Mouse (Mus musculus) CD4-positive, CD25-positive, alpha-beta regulatory T cell, adult 4 months (primary cell): ENCODE results near the gene Zbtb39. TPM values are rescaled to one million over a fixed set of nuclear protein-coding genes. Genes with fewer than 3 reads are reported as not detected.
"Not testable (repeated sequence)": the region's sequence is repeated elsewhere in the genome, so short reads cannot be mapped to it uniquely, and the experiment has no call there.

Source experiments
- ATAC-seq: one replicate; pipeline ENCODE4 v1.8.0; 2017
- polyA plus RNA-seq, 2 experiments: library from polyadenylated mRNA; unstranded; fragments of 100-300 nt; shearing (Covaris generic); gene quantifications; one replicate each; pipeline ENCODE4 v1.2.1; 2017

Zbtb39 gene
- polyA plus RNA-seq, 2 experiments from 2014 or later, result 0.57 to 0.81 TPM

DNA sequence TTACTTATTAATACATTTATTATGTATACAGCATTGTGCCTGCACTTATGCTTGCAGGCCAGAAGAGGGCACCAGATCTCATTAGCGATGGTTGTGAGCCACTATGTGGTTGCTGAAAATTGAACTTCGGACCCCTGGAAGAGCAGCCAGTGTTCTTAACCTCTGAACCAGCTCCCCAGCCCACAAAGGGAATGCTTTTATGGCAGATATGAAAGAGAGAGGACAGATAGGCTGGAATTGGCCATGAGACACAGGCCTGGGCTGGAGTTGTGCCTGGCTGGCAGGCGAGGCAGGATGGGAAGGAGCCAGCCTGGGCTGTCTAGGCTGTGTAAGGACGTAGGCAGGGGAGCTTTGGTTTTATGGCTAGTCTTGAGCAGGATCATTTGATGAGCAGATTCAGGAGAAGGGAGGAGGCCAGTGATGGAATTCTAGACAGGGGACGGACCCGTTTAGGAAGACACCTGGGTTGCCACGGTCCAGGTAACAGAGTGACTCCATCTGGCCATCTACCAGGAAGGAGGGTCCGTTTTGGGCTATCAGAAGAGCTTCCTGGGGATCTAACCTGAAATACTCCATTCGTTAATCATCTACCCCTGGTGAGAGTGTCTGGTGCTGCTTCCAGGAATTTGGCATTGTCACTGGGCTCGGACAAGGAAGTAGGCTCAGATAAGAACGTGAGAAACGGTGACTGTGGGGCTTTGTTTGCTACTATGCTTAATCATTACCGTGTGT is 1.0 kb upstream of the Zbtb39 start:
- ATAC-seq, result no peak

DNA sequence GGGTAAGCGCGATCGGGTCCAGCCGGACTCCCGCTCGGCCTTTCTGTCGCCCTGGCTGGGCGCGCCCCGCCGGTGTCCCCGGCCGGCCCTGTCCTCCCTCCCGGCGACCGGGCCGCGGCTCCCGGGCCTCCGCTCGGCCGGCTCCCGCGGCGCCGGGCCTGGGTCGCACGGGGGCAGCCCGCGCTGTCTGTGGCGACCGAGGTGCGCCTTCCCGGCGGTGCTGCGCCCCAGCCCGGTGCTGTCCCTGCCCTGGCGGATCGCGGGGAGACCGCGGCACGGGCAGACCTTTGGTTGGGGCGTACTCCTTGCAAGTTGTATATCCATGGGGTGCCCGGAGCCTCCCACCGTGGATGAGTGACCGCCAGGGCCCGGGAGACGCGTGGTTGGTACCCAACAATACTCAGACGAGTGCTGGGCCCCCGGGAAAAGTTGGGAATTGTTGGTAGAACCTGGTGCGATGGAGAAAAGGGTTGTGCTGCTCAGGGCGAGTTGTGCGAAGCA is 373 bp downstream of the Zbtb39 start:
- peak; percentile 62 for ATAC-seq

DNA sequence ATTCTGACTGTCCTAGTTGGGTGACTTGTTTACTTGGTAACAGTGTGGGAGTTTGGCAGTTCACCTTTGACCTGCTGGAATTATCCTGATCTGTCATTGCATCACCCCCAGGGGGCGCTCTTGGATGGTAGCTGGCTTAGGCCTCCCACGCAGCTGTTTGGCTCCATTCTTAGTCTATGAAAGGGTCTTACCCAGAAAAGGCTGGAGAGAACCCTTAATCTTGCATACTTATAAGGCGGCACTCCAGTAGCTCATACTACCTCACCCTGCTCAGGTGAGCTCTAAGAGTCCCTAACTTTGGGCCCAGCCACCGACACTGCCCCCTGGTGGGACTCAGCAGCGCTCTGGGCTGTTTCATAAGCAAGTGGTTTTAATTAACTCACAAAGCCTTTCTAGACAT is 5.3 kb downstream of the Zbtb39 start:
- peak; percentile 54 for ATAC-seq

DNA sequence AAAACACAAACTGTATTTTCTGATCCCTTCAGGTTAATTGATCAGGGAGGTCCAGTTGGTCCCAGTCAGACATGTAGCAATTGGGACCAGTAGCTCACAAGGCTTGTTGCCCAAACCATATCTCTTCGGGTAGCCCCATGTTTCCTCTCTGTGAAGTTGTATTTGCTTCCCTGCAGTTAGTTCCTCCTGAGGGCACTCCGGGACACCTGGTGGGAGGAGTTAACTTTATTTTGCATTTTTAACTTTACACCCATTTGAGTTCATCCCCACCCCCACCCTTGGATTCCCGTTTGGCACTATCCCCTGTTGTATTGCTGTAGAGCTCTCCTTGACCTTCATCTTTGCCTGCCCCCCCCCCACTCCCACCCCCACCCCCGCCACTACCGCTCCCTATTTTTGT is 6.5 kb downstream of the Zbtb39 start:
- ATAC-seq, result no peak

DNA sequence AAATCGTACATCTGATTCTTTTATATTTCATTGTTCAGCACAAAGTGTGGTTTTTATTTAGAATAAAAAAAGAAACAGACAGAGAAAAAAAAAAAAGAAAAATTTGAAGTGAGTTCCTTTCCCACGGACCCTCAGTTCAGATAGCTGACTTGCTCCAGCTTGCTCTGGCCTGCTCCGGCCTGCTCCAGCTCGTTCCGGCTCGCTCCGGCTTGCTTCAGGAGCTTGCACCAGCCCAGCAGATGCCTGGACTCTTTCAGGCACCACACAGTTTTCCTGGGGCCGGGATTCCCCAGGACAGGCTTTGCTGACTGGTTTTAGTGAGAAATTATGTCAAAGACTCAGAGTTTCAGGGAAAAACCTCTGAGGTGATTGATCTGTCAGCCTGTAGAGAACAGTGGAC is 7.9 kb downstream of the Zbtb39 start:
- no peak for ATAC-seq

- no peak for ATAC-seq
Observed at GRCm38 (mm10) chr10:127748847-127749612, 9.7 kb downstream of the Zbtb39 start.

- no peak for ATAC-seq
Observed at GRCm38 (mm10) chr10:127750136-127750777, 10.9 kb downstream of the Zbtb39 start.

DNA sequence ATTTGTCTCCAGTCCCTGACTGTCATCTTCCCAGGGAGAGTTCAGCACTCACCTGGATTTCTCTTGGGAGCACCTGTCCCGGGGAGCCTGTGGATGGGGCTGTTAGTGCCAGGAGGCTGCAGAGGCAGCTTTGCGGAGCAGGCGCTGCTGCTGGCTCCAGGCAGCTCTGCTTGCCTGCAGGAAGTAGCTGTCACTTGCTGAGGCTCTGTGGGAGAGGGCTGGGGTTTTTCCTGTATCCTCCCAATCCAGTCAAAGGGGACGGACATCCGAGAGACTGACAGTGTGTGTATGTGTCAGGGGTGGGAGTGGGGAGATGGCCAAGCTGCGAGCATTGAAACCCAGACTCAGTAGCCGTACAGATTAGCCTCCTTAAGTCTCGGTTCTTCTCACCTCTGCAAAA is 12.2 kb downstream of the Zbtb39 start, which contains the start of gene Gpr182:
Gene Gpr182, minus strand, starts transcription at position 185 of the 400 bp plus-strand sequence.
- no peak for ATAC-seq

DNA sequence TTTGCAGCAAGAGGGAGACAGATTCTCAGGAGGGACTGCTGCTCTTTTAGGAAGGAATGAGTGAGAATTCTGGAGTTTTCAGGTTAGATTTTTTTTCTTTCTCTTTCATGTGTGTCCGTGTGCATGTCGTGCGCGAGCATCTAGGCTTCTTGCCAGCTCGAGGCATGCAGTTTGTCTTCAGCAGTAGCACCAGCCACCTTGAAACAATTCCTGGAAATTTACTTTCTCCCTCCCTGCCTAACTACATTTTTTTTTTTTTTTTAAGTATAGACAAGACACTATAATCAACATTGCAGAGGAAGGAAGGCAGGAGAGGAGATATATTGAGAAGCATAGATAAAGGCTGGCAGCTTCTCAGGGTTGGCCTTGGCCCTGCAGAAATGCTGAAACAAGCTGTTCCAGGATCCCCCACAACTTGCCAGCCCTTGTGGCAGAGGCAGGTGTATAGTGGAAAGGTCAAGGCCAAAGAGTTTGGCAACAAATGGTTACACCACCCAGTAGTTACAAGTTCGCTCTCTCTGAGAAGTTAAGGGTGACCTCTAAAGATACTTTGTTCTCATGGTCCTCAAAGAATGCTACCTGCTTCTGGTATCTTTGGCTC is 15.3 kb downstream of the Zbtb39 start:
- no peak for ATAC-seq

DNA sequence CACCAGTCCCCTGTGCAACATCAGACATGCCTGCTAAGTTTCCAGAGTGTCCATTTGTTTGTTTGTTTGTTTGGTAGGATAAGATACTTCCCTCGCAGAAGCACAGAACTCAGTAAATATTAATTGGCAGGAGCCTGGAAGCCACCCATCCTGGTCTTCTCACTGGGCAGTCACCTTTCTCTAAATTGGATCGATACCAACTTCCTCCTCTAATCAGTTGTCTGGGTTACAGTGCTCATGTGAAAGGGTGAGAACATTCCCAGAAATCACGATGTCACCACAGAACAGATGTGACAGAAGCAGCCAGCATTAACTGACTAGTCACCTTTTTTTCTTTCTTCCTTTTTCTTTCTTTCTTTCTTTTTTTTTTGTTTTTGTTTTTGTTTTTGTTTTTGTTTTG is 15.9 kb downstream of the Zbtb39 start:
- no peak for ATAC-seq

GRCm38 (mm10) chr10:127755770-127756468 is 16.6 kb downstream of the Zbtb39 start:
- no peak for ATAC-seq

- ATAC-seq, result peak; percentile 82
Observed at GRCm38 (mm10) chr10:127759181-127760110, 20.1 kb downstream of the Zbtb39 start, which contains the start of the genes Rdh1 and Rdh16f1. Gene Rdh1 (plus strand): TSS chr10:127759721. Gene Rdh16f1 (plus strand): TSS chr10:127759787.

DNA sequence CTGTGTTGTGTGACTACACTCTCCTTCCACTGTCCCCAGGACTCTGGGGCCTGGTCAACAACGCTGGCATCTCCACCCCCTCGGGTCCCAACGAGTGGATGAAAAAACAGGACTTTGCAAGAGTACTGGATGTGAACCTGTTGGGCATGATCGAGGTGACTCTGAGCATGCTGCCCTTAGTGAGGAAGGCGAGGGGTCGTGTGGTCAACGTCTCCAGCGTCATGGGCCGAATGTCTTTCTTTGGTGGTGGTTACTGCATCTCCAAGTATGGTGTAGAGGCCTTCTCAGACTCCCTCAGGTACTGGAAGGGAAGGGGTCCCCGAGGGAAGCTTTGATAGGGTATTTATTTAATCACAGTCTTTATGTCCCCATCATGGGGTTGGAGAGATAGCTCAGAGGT is 23.6 kb downstream of the Zbtb39 start:
- ATAC-seq, result not testable (repeated sequence)

- no peak for ATAC-seq
Observed at GRCm38 (mm10) chr10:127763914-127764680, 24.8 kb downstream of the Zbtb39 start.

GRCm38 (mm10) chr10:127766564-127766963 is 27.2 kb downstream of the Zbtb39 start:
- ATAC-seq, result no peak

GRCm38 (mm10) chr10:127776011-127776410 is 36.7 kb downstream of the Zbtb39 start, which contains the start of gene Rdh9:
Gene Rdh9 (plus strand): TSS chr10:127776386.
- ATAC-seq, result no peak

- ATAC-seq, result not testable (repeated sequence)
Observed at GRCm38 (mm10) chr10:127782321-127782720, 43.0 kb downstream of the Zbtb39 start.

- ATAC-seq, result not testable (repeated sequence)
Observed at GRCm38 (mm10) chr10:127785411-127785810, 46.1 kb downstream of the Zbtb39 start.
